Mouse (Mus musculus) neural tube, embryonic 14.5 days (tissue): Measurements from ENCODE around the gene 5430419D17Rik. TPM values are rescaled to one million over a fixed set of nuclear protein-coding genes. Genes with fewer than 3 reads are reported as not detected.

ENCODE experiments used
- ATAC-seq: fragments of 200-750 bp; cut with Nextera tagmentation; 2 replicates; pipeline ENCODE4 v1.8.0; 2017; ENCODE audit warnings: low read depth, mild to moderate bottlenecking, moderate TSS enrichment, moderate library complexity
- H3K27ac ChIP-seq: fragments of 300-500 bp; sonication (generic); 2 replicates; pipeline ENCODE4 v1.5.1; 2014; ENCODE audit warnings: low read depth, mild to moderate bottlenecking, control low read depth, low read length, moderate library complexity, mixed read lengths
- H3K27me3 ChIP-seq: fragments of 300-500 bp; sonication (generic); 2 replicates; pipeline ENCODE4 v1.6.1; 2014; ENCODE audit warnings: low read length; ENCODE audit not compliant: control insufficient read depth, insufficient read depth
- H3K36me3 ChIP-seq: fragments of 300-500 bp; sonication (generic); 2 replicates; pipeline ENCODE4 v1.6.1; 2014; ENCODE audit warnings: low read length, mixed read lengths; ENCODE audit not compliant: control insufficient read depth, insufficient read depth
- H3K4me1 ChIP-seq: fragments of 300-500 bp; sonication (generic); 2 replicates; pipeline ENCODE4 v1.6.1; 2014; ENCODE audit warnings: low read length; ENCODE audit not compliant: control insufficient read depth, insufficient read depth
- H3K4me2 ChIP-seq: fragments of 300-500 bp; sonication (generic); 2 replicates; pipeline ENCODE4 v1.6.1; 2014; ENCODE audit warnings: mild to moderate bottlenecking, low read depth, low read length, control low read depth
- H3K4me3 ChIP-seq: fragments of 300-500 bp; sonication (generic); 2 replicates; pipeline ENCODE4 v1.5.1; 2014; ENCODE audit warnings: low read depth, low read length, control low read depth, mixed read lengths
- H3K9ac ChIP-seq: fragments of 300-500 bp; sonication (generic); replicated peaks from 2 replicates; pipeline ENCODE4 v1.6.1; 2014; ENCODE audit warnings: low read depth, mild to moderate bottlenecking, control low read depth, low read length, mixed read lengths
- H3K9me3 ChIP-seq: fragments of 300-500 bp; sonication (generic); 2 replicates; pipeline ENCODE4 v1.6.1; 2016; ENCODE audit warnings: low read length; ENCODE audit not compliant: control insufficient read depth
- WGBS: fragments of 180-500 bp; shearing (Covaris S2); extraction: QIAGEN DNeasy Blood & Tissue Kit; methylation state at CpG from one replicate; pipeline ENCODE4 v1.1.7; 2014; 5-methylcytosine and 5-hydroxymethylcytosine counted together
- polyA plus RNA-seq: library from polyadenylated mRNA; unstranded; fragments of >200 nt; fragmentation: Nextera tagmentation; extraction: Ambion mirVana; gene quantifications from 2 replicates; pipeline ENCODE4 v1.2.1, GENCODE M21; 2014

Gene 5430419D17Rik
- polyA plus RNA-seq = 0.05 TPM in 1 of 2 replicates, not detected in the other

DNA sequence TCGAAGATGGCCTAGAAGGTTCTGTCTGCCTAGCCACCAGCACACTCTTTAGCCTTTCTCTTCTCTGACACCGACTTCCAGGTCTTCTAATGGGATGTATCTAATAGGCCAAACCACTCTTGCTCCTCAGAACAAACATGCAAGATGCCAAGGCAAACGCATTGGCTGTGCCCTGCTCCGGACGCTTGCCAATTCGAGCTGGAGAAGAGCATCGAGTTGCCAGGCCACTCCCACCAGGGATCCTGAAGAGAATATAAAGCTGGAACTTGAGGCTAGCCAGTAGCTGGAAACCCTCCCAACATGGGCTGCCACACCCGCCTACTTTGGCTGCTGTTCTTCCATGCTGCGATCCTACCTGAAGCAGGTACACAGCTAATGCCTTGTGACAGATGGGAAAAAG, at the start of gene 5430419D17Rik:
Gene 5430419D17Rik (plus strand): TSS at position 282 of the 400 bp plus-strand sequence.
- no peaks in the 10 kb centered on the region for H3K36me3 ChIP-seq
- H3K4me1 ChIP-seq = no peaks in the 10 kb centered on the region
- ATAC-seq = no peak
- H3K9ac ChIP-seq = no peak within 1 kb of the TSS
- 88% methylated on average over 9 of the region's 9 CpGs for WGBS
- no peaks in the 10 kb centered on the region for H3K9me3 ChIP-seq
- H3K4me2 ChIP-seq = no peak within 1 kb of the TSS
- H3K4me3 ChIP-seq = no peak within 1 kb of the TSS
- no peaks in the 10 kb centered on the region for H3K27me3 ChIP-seq
- H3K27ac ChIP-seq = no peak within 1 kb of the TSS

DNA sequence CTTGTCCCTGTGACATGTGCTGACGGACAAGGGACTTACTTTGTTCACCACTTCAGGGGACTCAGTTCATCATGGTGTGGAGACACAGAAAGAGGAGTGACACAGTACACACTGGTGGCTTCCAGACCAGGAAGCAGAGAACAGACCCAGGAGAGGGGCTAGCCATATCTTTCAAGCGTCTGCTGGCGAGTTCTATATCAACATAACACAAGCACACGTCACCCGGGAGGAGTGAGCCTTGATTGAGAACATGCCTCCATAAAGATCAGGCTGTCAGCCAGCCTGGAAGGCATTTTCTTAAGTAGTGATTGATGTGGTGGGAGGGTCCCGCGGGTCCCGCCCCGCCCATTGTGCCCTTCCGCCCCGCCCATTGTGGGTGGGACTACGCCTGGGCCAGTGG, 44.2 kb upstream of the 5430419D17Rik start:
- Histone ChIP-seq H3K36me3 (no peaks in the 10 kb centered on the region), H3K9ac (no peak overlapping the region), H3K4me1 (no peaks in the 10 kb centered on the region), H3K4me3 (no peak overlapping the region), H3K27ac (no peak overlapping the region), H3K4me2 (no peak overlapping the region), H3K9me3 (no peaks in the 10 kb centered on the region), H3K27me3 (no peaks in the 10 kb centered on the region)
- no peak for ATAC-seq
- 57% methylated on average over 12 of the region's 12 CpGs for WGBS

DNA sequence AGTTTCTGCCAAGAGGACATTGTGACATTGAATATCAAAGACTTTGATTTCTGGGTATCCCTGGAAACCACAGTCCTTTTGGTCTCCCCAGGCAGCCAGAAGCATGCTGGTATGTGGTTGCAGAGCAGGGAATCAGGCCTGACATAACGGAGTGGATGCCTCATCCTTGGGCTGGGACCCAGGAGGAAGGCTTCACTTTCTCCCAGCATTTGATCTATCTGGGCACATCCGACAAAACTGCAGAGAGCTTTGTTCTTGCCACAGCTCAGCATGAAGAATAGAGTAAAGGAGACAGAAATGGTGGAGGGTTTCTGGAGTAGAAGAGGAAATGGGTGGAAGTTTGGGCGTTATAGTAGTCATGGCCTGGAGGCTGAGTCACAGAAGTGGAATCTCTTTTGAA, 41.0 kb upstream of the 5430419D17Rik start:
- H3K9me3 ChIP-seq = no peaks in the 10 kb centered on the region
- H3K4me3 ChIP-seq = no peak overlapping the region
- H3K27ac ChIP-seq = no peak overlapping the region
- no peaks in the 10 kb centered on the region for H3K4me1 ChIP-seq
- no peaks in the 10 kb centered on the region for H3K27me3 ChIP-seq
- ATAC-seq = no peak
- no peaks in the 10 kb centered on the region for H3K36me3 ChIP-seq
- H3K9ac ChIP-seq = no peak overlapping the region
- no peak overlapping the region for H3K4me2 ChIP-seq
- 70% methylated on average over 3 of the region's 3 CpGs for WGBS

DNA sequence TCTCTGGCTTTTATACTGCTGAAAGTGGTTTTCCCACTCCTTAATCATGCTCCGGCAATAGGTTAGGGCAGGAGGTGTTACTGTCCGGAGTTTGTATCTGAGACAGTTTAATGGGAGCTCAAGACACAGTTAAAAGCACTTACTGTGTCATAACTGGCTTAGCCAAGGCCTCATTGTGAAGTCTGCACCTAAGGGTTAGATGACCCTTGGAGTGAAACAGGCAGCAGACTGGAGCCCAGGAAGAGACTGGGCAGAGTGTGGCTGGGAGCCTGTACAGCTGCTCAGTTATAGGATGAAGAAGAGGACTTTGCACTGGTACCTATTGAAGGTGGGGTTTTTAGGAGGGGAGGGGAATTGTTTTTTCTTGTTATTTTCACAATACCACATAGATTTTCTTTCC, 28.0 kb upstream of the 5430419D17Rik start, which contains the start of gene 4933402N03Rik:
Gene 4933402N03Rik (minus strand): TSS at position 101 of the 400 bp plus-strand sequence.
- H3K9ac ChIP-seq = no peak within 1 kb of the TSS
- no peaks in the 10 kb centered on the region for H3K36me3 ChIP-seq
- no peaks in the 10 kb centered on the region for H3K9me3 ChIP-seq
- H3K4me2 ChIP-seq = no peak within 1 kb of the TSS
- no peak for ATAC-seq
- no peaks in the 10 kb centered on the region for H3K4me1 ChIP-seq
- H3K27me3 ChIP-seq = no peaks in the 10 kb centered on the region
- H3K27ac ChIP-seq = no peak within 1 kb of the TSS
- WGBS = 99% methylated on average over 2 of the region's 2 CpGs
- H3K4me3 ChIP-seq = no peak within 1 kb of the TSS

DNA sequence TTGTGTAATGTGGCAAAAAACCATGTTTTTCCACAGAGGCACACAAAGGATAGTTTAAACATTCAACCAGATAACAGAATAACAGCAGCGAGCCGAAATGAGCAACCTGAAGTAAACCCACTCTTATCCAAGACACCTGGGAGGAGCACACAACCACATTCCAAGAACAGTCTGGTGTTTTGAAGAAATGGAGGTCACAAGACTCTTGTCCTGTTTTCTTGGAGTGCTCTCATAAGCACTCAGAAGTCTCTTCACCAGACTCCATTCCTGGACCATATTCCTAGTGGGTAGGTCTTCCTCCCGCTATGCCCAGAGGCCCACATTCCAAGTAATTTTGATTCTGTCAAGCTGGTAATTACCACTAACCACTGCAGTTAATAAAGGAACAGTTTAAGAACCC, 24.0 kb upstream of the 5430419D17Rik start:
- no peak overlapping the region for H3K27ac ChIP-seq
- ATAC-seq = no peak
- no peaks in the 10 kb centered on the region for H3K4me1 ChIP-seq
- no peak overlapping the region for H3K9ac ChIP-seq
- H3K9me3 ChIP-seq = no peaks in the 10 kb centered on the region
- WGBS = 97% methylated on average over 3 of the region's 3 CpGs
- no peak overlapping the region for H3K4me2 ChIP-seq
- H3K36me3 ChIP-seq = no peaks in the 10 kb centered on the region
- H3K4me3 ChIP-seq = no peak overlapping the region
- no peaks in the 10 kb centered on the region for H3K27me3 ChIP-seq

DNA sequence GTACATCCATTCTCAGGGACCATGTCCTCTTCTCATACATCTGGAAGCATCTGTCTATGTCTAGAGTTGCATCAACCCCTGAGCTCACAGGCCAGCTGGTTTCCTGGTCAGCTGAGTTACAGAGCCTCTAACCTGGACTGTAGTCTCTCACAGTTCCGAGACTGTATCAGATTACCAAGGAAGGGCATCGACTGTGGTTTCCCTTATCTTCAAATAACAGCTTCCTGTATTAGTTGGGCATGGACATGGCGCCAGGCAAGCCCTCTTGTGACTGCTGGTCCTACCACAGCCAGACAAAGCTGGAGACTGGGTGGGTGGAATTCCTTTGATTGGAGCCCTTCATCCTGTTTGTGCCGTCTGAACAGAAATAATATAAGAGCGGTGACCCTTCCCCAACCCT, 21.2 kb upstream of the 5430419D17Rik start:
- H3K36me3 ChIP-seq = no peaks in the 10 kb centered on the region
- H3K9me3 ChIP-seq = no peaks in the 10 kb centered on the region
- no peak for ATAC-seq
- 89% methylated on average over 5 of the region's 5 CpGs for WGBS
- no peak overlapping the region for H3K4me2 ChIP-seq
- H3K4me1 ChIP-seq = no peaks in the 10 kb centered on the region
- no peak overlapping the region for H3K27ac ChIP-seq
- H3K4me3 ChIP-seq = no peak overlapping the region
- H3K9ac ChIP-seq = no peak overlapping the region
- no peaks in the 10 kb centered on the region for H3K27me3 ChIP-seq

DNA sequence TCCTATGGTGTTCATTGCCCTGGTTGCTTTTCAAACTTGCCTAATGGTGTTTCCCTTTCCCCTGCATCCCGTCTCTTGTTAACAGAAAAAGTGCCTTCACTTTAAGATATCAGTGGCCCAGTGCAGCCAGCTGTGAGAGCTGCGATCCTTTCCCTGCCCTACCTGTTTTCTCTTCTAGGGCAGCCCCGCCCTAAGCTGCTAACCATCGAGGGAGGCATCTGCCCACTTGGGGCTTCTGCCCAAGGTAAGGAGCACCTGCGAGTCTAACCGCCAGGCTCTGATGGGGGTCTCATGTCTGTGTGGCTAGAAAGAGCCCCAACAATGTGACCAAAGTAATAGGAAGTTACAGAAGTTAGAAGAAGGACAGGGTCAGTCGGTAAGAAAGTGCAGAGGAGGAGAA, 12.0 kb upstream of the 5430419D17Rik start:
- Histone ChIP-seq H3K4me2 (no peak overlapping the region), H3K27me3 (no peaks in the 10 kb centered on the region), H3K27ac (no peak overlapping the region), H3K4me3 (no peak overlapping the region), H3K9me3 (no peaks in the 10 kb centered on the region), H3K9ac (no peak overlapping the region), H3K36me3 (no peaks in the 10 kb centered on the region), H3K4me1 (no peaks in the 10 kb centered on the region)
- ATAC-seq = no peak
- 78% methylated on average over 7 of the region's 7 CpGs for WGBS

DNA sequence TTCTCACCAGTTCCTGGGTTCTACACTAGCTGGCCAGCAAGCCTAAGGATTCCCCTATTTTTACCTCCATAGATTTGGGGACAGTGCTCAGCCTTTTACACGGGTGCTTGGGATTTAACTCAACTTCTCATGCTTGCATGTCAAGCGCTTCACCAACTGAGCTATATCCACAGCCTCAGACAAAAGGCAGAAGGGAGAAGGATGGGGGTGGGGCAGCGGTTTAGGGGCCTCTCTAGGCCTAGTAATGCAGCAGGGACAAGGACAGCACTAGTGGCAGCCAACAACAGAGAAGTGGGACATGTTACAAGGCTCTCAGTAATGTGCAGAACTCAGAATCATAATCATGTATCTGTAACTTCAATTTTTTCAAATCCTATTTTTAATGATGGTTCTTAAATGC, 6.4 kb upstream of the 5430419D17Rik start:
- H3K27me3 ChIP-seq = no peaks in the 10 kb centered on the region
- H3K9ac ChIP-seq = no peak overlapping the region
- no peak overlapping the region for H3K4me2 ChIP-seq
- H3K4me3 ChIP-seq = no peak overlapping the region
- ATAC-seq = no peak
- no peak overlapping the region for H3K27ac ChIP-seq
- H3K36me3 ChIP-seq = no peaks in the 10 kb centered on the region
- H3K4me1 ChIP-seq = no peaks in the 10 kb centered on the region
- H3K9me3 ChIP-seq = no peaks in the 10 kb centered on the region
- WGBS = 85% methylated on average over 3 of the region's 3 CpGs

DNA sequence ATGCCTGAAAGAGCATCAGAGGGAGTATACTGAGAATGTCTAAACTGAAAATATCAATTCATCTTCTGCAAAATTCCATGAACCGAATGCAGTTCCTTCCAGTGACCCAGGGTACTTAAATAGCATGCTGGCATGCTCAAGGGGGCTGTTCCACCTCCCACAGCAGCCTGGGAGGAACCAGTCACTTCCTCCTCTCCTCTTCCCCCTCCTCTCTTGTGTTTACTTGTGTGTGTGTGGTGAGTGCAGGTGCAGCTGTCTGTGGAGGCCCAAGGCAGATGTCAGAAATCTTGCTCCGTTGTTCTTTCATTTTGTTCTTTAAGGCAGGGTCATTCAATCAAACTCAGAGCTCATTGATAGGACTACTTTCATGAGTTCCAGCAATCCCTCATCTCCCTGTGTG, 5.1 kb upstream of the 5430419D17Rik start:
- ATAC-seq = no peak
- WGBS = 54% methylated on average over 2 of the region's 2 CpGs
- Histone ChIP-seq H3K4me2 (no peak overlapping the region), H3K27ac (no peak overlapping the region), H3K9me3 (no peaks in the 10 kb centered on the region), H3K4me1 (no peaks in the 10 kb centered on the region), H3K27me3 (no peaks in the 10 kb centered on the region), H3K4me3 (no peak overlapping the region), H3K9ac (no peak overlapping the region), H3K36me3 (no peaks in the 10 kb centered on the region)

DNA sequence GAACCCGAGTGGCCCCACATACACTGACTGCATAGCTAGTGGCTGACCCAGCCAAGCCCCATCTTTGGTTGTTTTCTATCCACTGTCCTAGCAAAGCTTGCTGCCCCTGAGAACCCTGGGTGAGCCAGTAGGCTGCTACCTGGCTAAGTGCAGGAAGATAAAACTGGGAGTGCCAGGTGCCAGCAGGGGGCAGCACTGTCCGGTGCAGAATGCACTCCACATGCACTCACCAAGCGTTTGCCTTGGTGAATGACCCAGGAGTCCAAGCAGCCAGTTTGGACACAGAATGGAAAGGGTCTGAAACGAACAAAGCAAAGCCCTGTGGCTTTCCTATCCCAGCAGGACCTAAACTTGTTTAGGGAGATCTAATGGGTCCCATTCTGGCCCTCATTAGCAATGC, 8.5 kb downstream of the 5430419D17Rik start:
- H3K27me3 ChIP-seq = no peaks in the 10 kb centered on the region
- no peak for ATAC-seq
- no peak overlapping the region for H3K27ac ChIP-seq
- no peak overlapping the region for H3K4me2 ChIP-seq
- WGBS = 42% methylated on average over 4 of the region's 4 CpGs
- no peak overlapping the region for H3K4me3 ChIP-seq
- no peaks in the 10 kb centered on the region for H3K9me3 ChIP-seq
- no peaks in the 10 kb centered on the region for H3K4me1 ChIP-seq
- H3K36me3 ChIP-seq = no peaks in the 10 kb centered on the region
- no peak overlapping the region for H3K9ac ChIP-seq
